Mouse (Mus musculus) stomach, postnatal 0 days (tissue): ENCODE results near the gene Fxyd5.

ENCODE experiments used
- CTCF ChIP-seq: IDR thresholded peaks from 2 replicates; pipeline ENCODE4 v1.5.1; 2016; ENCODE audit warnings: antibody characterized with exemption, low read depth, mild to moderate bottlenecking, moderate library complexity
- EP300 ChIP-seq: optimal IDR thresholded peaks from 2 replicates; pipeline ENCODE3; 2016; ENCODE audit warnings: antibody characterized with exemption

GRCm38 (mm10) chr7:31034789-31035188, 7.5 kb downstream of the Fxyd5 start:
- peak; percentile 51 for TF ChIP-seq CTCF
- TF ChIP-seq EP300 = no peak
